Mouse (Mus musculus) MEL (cell line): ENCODE results near the gene Plcg1. TPM values are rescaled to one million over a fixed set of nuclear protein-coding genes. Genes with fewer than 3 reads are reported as not detected.
A peak's percentile ranks its signal among the peaks of the same experiment; 100 is the strongest.

Experiments used
- DNase-seq: peaks from one replicate; pipeline ENCODE4 v3.0.0; 2011; ENCODE audit warnings: low read depth, low spot score
- H3K27ac ChIP-seq: 2 replicates; pipeline ENCODE4 v1.5.1; 2012; ENCODE audit warnings: low read depth, mild to moderate bottlenecking, control low read depth, low read length, moderate library complexity; ENCODE audit not compliant: control insufficient read depth
- H3K27me3 ChIP-seq, 2 experiments: fragments of 150-350 bp in 1 of 2; sonication (generic) in 1 of 2; 2 replicates each; pipeline ENCODE4 v1.6.1; 2012; ENCODE audit warnings: low read length in 2 of 2, mild to moderate bottlenecking in 2 of 2, improper control_type of control experiment in 1 of 2, moderate library complexity in 1 of 2; ENCODE audit not compliant: insufficient read depth in 2 of 2, control insufficient read depth in 1 of 2
- H3K36me3 ChIP-seq, 2 experiments: 2 replicates each; pipeline ENCODE4 v1.6.1; 2012 to 2014; ENCODE audit warnings: low read length in 2 of 2, improper control_type of control experiment in 1 of 2, inconsistent platforms in 1 of 2, mild to moderate bottlenecking in 1 of 2; ENCODE audit not compliant: insufficient read depth in 2 of 2, control insufficient read depth in 1 of 2
- H3K4me1 ChIP-seq, 2 experiments: fragments of 150-350 bp in 1 of 2; sonication (generic) in 1 of 2; 2 replicates each; pipeline ENCODE4 v1.6.1; 2012; ENCODE audit warnings: low read length in 2 of 2, improper control_type of control experiment in 1 of 2, mild to moderate bottlenecking in 1 of 2; ENCODE audit not compliant: insufficient read depth in 2 of 2, control insufficient read depth in 1 of 2
- H3K4me3 ChIP-seq, 2 experiments: fragments of 150-350 bp in 1 of 2; sonication (generic) in 1 of 2; 2 replicates each; pipeline ENCODE4 v1.5.1; 2012; ENCODE audit warnings: low read depth in 2 of 2, low read length in 2 of 2, mild to moderate bottlenecking in 2 of 2, moderate library complexity in 2 of 2, control low read depth in 1 of 2, improper control_type of control experiment in 1 of 2; ENCODE audit not compliant: control insufficient read depth in 1 of 2, insufficient read depth in 1 of 2
- H3K79me2 ChIP-seq: 2 replicates; pipeline ENCODE4 v1.6.1; 2012; ENCODE audit warnings: mild to moderate bottlenecking, low read length, moderate library complexity; ENCODE audit not compliant: control insufficient read depth, poor library complexity, insufficient read depth
- H3K9ac ChIP-seq: 2 replicates; pipeline ENCODE4 v1.6.1; 2012; ENCODE audit warnings: low read depth, mild to moderate bottlenecking, control low read depth, low read length, moderate library complexity; ENCODE audit not compliant: control insufficient read depth, poor library complexity, severe bottlenecking
- H3K9me3 ChIP-seq: fragments of 150-350 bp; sonication (generic); replicated peaks from 2 replicates; pipeline ENCODE4 v1.6.1; 2012; ENCODE audit warnings: mild to moderate bottlenecking, low read length, improper control_type of control experiment, moderate library complexity; ENCODE audit not compliant: insufficient read depth
- BHLHE40 ChIP-seq: IDR thresholded peaks from 2 replicates; pipeline ENCODE4 v1.6.1; 2012; ENCODE audit warnings: low read depth, mild to moderate bottlenecking, inconsistent platforms, low read length, improper control_type of control experiment, borderline replicate concordance
- CHD1 ChIP-seq: IDR thresholded peaks from 2 replicates; pipeline ENCODE4 v1.6.1; 2012; ENCODE audit warnings: low read depth, mild to moderate bottlenecking, inconsistent platforms, low read length, improper control_type of control experiment
- CHD2 ChIP-seq: IDR thresholded peaks from 2 replicates; pipeline ENCODE4 v1.6.1; 2011; ENCODE audit warnings: low read length, improper control_type of control experiment
- CTCF ChIP-seq, 3 experiments: IDR thresholded peaks in 2 of 3; conservative IDR thresholded peaks in 1 of 3; 2 replicates each; pipeline ENCODE4 v1.5.1; 2011 to 2012; ENCODE audit warnings: low read length in 3 of 3, low read depth in 2 of 3, mild to moderate bottlenecking in 2 of 3, improper control_type of control experiment in 1 of 3, inconsistent platforms in 1 of 3, mixed read lengths in 1 of 3, moderate library complexity in 1 of 3; ENCODE audit not compliant: control insufficient read depth in 1 of 3, insufficient read depth in 1 of 3, poor library complexity in 1 of 3, severe bottlenecking in 1 of 3
- E2F4 ChIP-seq: IDR thresholded peaks from 2 replicates; pipeline ENCODE4 v1.6.1; 2011; ENCODE audit warnings: low read depth, low read length, improper control_type of control experiment, borderline replicate concordance
- ELF1 ChIP-seq: IDR thresholded peaks from 2 replicates; pipeline ENCODE4 v1.6.1; 2014; ENCODE audit warnings: low read depth, mild to moderate bottlenecking, inconsistent platforms, low read length, improper control_type of control experiment, moderate library complexity
- EP300 ChIP-seq, 2 experiments: IDR thresholded peaks; 2 replicates each; pipeline ENCODE4 v1.6.1; 2011; ENCODE audit warnings: improper control_type of control experiment in 2 of 2, low read length in 2 of 2, low read depth in 1 of 2, mild to moderate bottlenecking in 1 of 2
- ETS1 ChIP-seq: IDR thresholded peaks from 2 replicates; pipeline ENCODE4 v1.6.1; 2012; ENCODE audit warnings: low read depth, mild to moderate bottlenecking, inconsistent platforms, low read length, improper control_type of control experiment, moderate library complexity
- GABPA ChIP-seq: IDR thresholded peaks from 2 replicates; pipeline ENCODE4 v1.6.1; 2012; ENCODE audit warnings: low read depth, mild to moderate bottlenecking, inconsistent platforms, low read length, improper control_type of control experiment, moderate library complexity
- GATA1 ChIP-seq: IDR thresholded peaks from 2 replicates; pipeline ENCODE4 v1.6.1; 2011; ENCODE audit warnings: low read depth, low read length, improper control_type of control experiment
- HCFC1 ChIP-seq: IDR thresholded peaks from 2 replicates; pipeline ENCODE4 v1.6.1; 2012; ENCODE audit warnings: low read depth, mild to moderate bottlenecking, inconsistent platforms, low read length, improper control_type of control experiment, moderate library complexity
- KAT2A ChIP-seq: conservative IDR thresholded peaks from 2 replicates; pipeline ENCODE4 v1.6.1; 2012; ENCODE audit warnings: low read depth, low read length, improper control_type of control experiment, inconsistent platforms
- MAFK ChIP-seq: IDR thresholded peaks from 2 replicates; pipeline ENCODE4 v1.6.1; 2011; ENCODE audit warnings: low read depth, mild to moderate bottlenecking, low read length, improper control_type of control experiment, borderline replicate concordance
- MAX ChIP-seq: IDR thresholded peaks from 2 replicates; pipeline ENCODE4 v1.6.1; 2011; ENCODE audit warnings: low read length, improper control_type of control experiment
- MAZ ChIP-seq: IDR thresholded peaks from 2 replicates; pipeline ENCODE4 v1.6.1; 2012; ENCODE audit warnings: low read depth, mild to moderate bottlenecking, inconsistent platforms, low read length, improper control_type of control experiment
- MEF2A ChIP-seq: IDR thresholded peaks from 2 replicates; pipeline ENCODE4 v1.6.1; 2014; ENCODE audit warnings: low read depth, mild to moderate bottlenecking, inconsistent platforms, low read length, improper control_type of control experiment; ENCODE audit not compliant: poor library complexity, insufficient replicate concordance, severe bottlenecking; ENCODE audit errors: extremely low read depth
- MXI1 ChIP-seq: IDR thresholded peaks from 2 replicates; pipeline ENCODE4 v1.6.1; 2011; ENCODE audit warnings: mild to moderate bottlenecking, low read depth, low read length, improper control_type of control experiment
- MYB ChIP-seq: IDR thresholded peaks from 2 replicates; pipeline ENCODE4 v1.6.1; 2011; ENCODE audit warnings: mild to moderate bottlenecking, low read depth, low read length, improper control_type of control experiment
- MYC ChIP-seq: IDR thresholded peaks from 2 replicates; pipeline ENCODE4 v1.6.1; 2011; ENCODE audit warnings: low read depth, mild to moderate bottlenecking, low read length, improper control_type of control experiment, moderate library complexity
- NELFE ChIP-seq: IDR thresholded peaks from 2 replicates; pipeline ENCODE4 v1.6.1; 2011; ENCODE audit warnings: low read depth, low read length, improper control_type of control experiment
- NRF1 ChIP-seq: IDR thresholded peaks from 2 replicates; pipeline ENCODE4 v1.6.1; 2014; ENCODE audit warnings: low read depth, mild to moderate bottlenecking, inconsistent platforms, low read length, improper control_type of control experiment, moderate library complexity; ENCODE audit not compliant: poor library complexity, insufficient read depth, severe bottlenecking
- POLR2A ChIP-seq, 2 experiments: IDR thresholded peaks; 2 replicates each; pipeline ENCODE4 v1.6.1; 2011 to 2012; ENCODE audit warnings: low read length in 2 of 2, mild to moderate bottlenecking in 2 of 2, control low read depth in 1 of 2, improper control_type of control experiment in 1 of 2, low read depth in 1 of 2, moderate library complexity in 1 of 2; ENCODE audit not compliant: control insufficient read depth in 1 of 2, insufficient read depth in 1 of 2, poor library complexity in 1 of 2
- POLR2AphosphoS2 ChIP-seq: IDR thresholded peaks from 2 replicates; pipeline ENCODE4 v1.6.1; 2011; ENCODE audit warnings: low read length, improper control_type of control experiment
- POLR2AphosphoS5 ChIP-seq: IDR thresholded peaks from 2 replicates; pipeline ENCODE4 v1.6.1; 2012; ENCODE audit warnings: low read depth, borderline replicate concordance, mild to moderate bottlenecking, inconsistent platforms, low read length, moderate library complexity, mixed read lengths
- RAD21 ChIP-seq: IDR thresholded peaks from 2 replicates; pipeline ENCODE4 v1.6.1; 2011; ENCODE audit warnings: mild to moderate bottlenecking, low read depth, low read length, improper control_type of control experiment
- RCOR1 ChIP-seq: IDR thresholded peaks from 2 replicates; pipeline ENCODE4 v1.6.1; 2012; ENCODE audit warnings: low read depth, mild to moderate bottlenecking, inconsistent platforms, low read length, improper control_type of control experiment
- SIN3A ChIP-seq: IDR thresholded peaks from 2 replicates; pipeline ENCODE4 v1.6.1; 2012; ENCODE audit warnings: low read length, improper control_type of control experiment, inconsistent platforms
- SMC3 ChIP-seq: IDR thresholded peaks from 2 replicates; pipeline ENCODE4 v1.6.1; 2011; ENCODE audit warnings: low read depth, low read length, improper control_type of control experiment
- TAL1 ChIP-seq: IDR thresholded peaks from 2 replicates; pipeline ENCODE4 v1.6.1; 2012; ENCODE audit warnings: mild to moderate bottlenecking, inconsistent platforms, low read length, moderate library complexity, mixed read lengths
- TBP ChIP-seq: IDR thresholded peaks from 2 replicates; pipeline ENCODE4 v1.8.0; 2011; ENCODE audit warnings: low read depth, low read length, improper control_type of control experiment
- TCF12 ChIP-seq: IDR thresholded peaks from 2 replicates; pipeline ENCODE4 v1.6.1; 2014; ENCODE audit warnings: low read depth, mild to moderate bottlenecking, inconsistent platforms, low read length, improper control_type of control experiment, moderate library complexity
- UBTF ChIP-seq: IDR thresholded peaks from 2 replicates; pipeline ENCODE4 v1.6.1; 2012; ENCODE audit warnings: low read depth, mild to moderate bottlenecking, inconsistent platforms, low read length, improper control_type of control experiment, moderate library complexity, borderline replicate concordance; ENCODE audit not compliant: insufficient read depth
- USF1 ChIP-seq: IDR thresholded peaks from 2 replicates; pipeline ENCODE4 v1.6.1; 2014; ENCODE audit warnings: low read depth, mild to moderate bottlenecking, inconsistent platforms, low read length, improper control_type of control experiment, moderate library complexity
- USF2 ChIP-seq, 2 experiments: IDR thresholded peaks; 2 replicates each; pipeline ENCODE4 v1.6.1; 2011 to 2012; ENCODE audit warnings: improper control_type of control experiment in 2 of 2, low read length in 2 of 2, borderline replicate concordance in 1 of 2, inconsistent platforms in 1 of 2, low read depth in 1 of 2, mild to moderate bottlenecking in 1 of 2; ENCODE audit not compliant: insufficient read depth in 1 of 2
- ZC3H11A ChIP-seq: IDR thresholded peaks from 2 replicates; pipeline ENCODE4 v1.6.1; 2012; ENCODE audit warnings: low read depth, mild to moderate bottlenecking, inconsistent platforms, low read length, improper control_type of control experiment
- ZKSCAN1 ChIP-seq: IDR thresholded peaks from 2 replicates; pipeline ENCODE4 v1.6.1; 2012; ENCODE audit warnings: low read depth, mild to moderate bottlenecking, inconsistent platforms, low read length, improper control_type of control experiment, moderate library complexity
- ZMIZ1 ChIP-seq: IDR thresholded peaks from 2 replicates; pipeline ENCODE4 v1.6.1; 2012; ENCODE audit warnings: low read depth, mild to moderate bottlenecking, inconsistent platforms, low read length, improper control_type of control experiment, moderate library complexity
- ZNF384 ChIP-seq: IDR thresholded peaks from 2 replicates; pipeline ENCODE4 v1.6.1; 2012; ENCODE audit warnings: low read depth, mild to moderate bottlenecking, inconsistent platforms, low read length, improper control_type of control experiment
- polyA plus RNA-seq, 2 experiments: library from polyadenylated mRNA; stranded (reverse) in 1 of 2; unstranded in 1 of 2; fragments of >175 nt in 1 of 2; fragments of >200 nt in 1 of 2; gene quantifications; 2 replicates each; pipeline versions ENCODE4 v1.2.1 to v1.2.4; 2012; ENCODE audit warnings: low replicate concordance in 2 of 2, low read depth in 1 of 2; ENCODE audit not compliant: insufficient read length in 2 of 2, insufficient read depth in 1 of 2, missing spikeins in 1 of 2
- total RNA-seq: library from RNA; depleted of rRNA; stranded (reverse); fragments of 300-350 nt; gene quantifications from 2 replicates; pipeline ENCODE4 v1.2.3, GENCODE M21; 2012

Plcg1 gene
- total and polyA plus RNA-seq, 3 experiments: 15.4 to 27.5 TPM; not detected in 1

- no peaks in the 10 kb centered on the region for H3K9me3 ChIP-seq
- H3K27me3 ChIP-seq: no peaks in the 10 kb centered on the region
- no peak overlapping the region for H3K27ac ChIP-seq
- H3K79me2 ChIP-seq: no peaks in the 10 kb centered on the region
- peaks cover 4 to 6% of the 10 kb centered on the region in 2 experiments; a peak in 2 of 4 replicates for H3K4me1 ChIP-seq
- peak; percentile 23 for DNase-seq
- H3K36me3 ChIP-seq: 0 out of 4 replicates have a peak, but pooled peaks cover 0 to 2% of the 10 kb centered on the region in 2 experiments
- H3K4me3 ChIP-seq: no peak overlapping the region
- H3K9ac ChIP-seq: no peak overlapping the region
- TF ChIP-seq ETS1 (peak; percentile 71), ZNF384 (no peak), ZMIZ1 (no peak), CHD1 (no peak), ELF1 (no peak), ZC3H11A (no peak), GATA1 (peak; percentile 24; the same call in 1 of the 2 replicates), MXI1 (no peak), NELFE (no peak), RAD21 (no peak), MAFK (no peak), POLR2AphosphoS2 (no peak), MAX (no peak), UBTF (no peak), RCOR1 (no peak), CTCF (IDR thresholded peaks at IDR 0.05 in 2 of 3, conservative IDR thresholded peaks at IDR 0.05 in 1 of 3; ENCODE audit: control insufficient read depth in 1 of 3, insufficient read depth in 1 of 3, low read depth in 2 of 3, low read length in 3 of 3, poor library complexity in 1 of 3, severe bottlenecking in 1 of 3) (no peak), KAT2A (no peak), E2F4 (no peak), USF1 (no peak), ZKSCAN1 (no peak), SIN3A (peak; percentile 58; the same call in 1 of the 2 replicates), GABPA (no peak), MEF2A (no peak), CHD2 (no peak), SMC3 (no peak), USF2 (IDR thresholded peaks at IDR 0.05; ENCODE audit: borderline replicate concordance in 1 of 2, insufficient read depth in 1 of 2, low read depth in 1 of 2, low read length in 2 of 2) (no peak), EP300 (IDR thresholded peaks at IDR 0.05; ENCODE audit: low read depth in 1 of 2, low read length in 2 of 2) (peak in 1 of 2 experiments; percentile 28; a peak in 1 of 4 replicates), NRF1 (no peak), MAZ (no peak), TCF12 (0 out of 2 replicates have a peak, but pooled peaks have one; percentile 21), MYB (no peak), POLR2AphosphoS5 (no peak), POLR2A (IDR thresholded peaks at IDR 0.05; ENCODE audit: control insufficient read depth in 1 of 2, insufficient read depth in 1 of 2, low read depth in 1 of 2, low read length in 2 of 2, poor library complexity in 1 of 2) (no peak), HCFC1 (no peak), BHLHE40 (no peak), MYC (no peak), TBP (no peak), TAL1 (no peak)
Observed at GRCm38 (mm10) chr2:160789046-160789445, 57.9 kb downstream of the Plcg1 start.
